Mouse (Mus musculus) stomach, embryonic 15.5 days (tissue): Measurements from ENCODE around the gene Cnot6. TPM values are rescaled to one million over a fixed set of nuclear protein-coding genes. Genes with fewer than 3 reads are reported as not detected.

ENCODE experiments used
- ATAC-seq: fragments of 200-750 bp; cut with Nextera tagmentation; 2 replicates; pipeline ENCODE4 v1.8.0; 2017; ENCODE audit warnings: low read depth, moderate number of reproducible peaks, moderate TSS enrichment; ENCODE audit not compliant: insufficient read depth, low FRiP score
- H3K27ac ChIP-seq: fragments of 300-500 bp; sonication (generic); 2 replicates; pipeline ENCODE4 v1.5.1; 2015; ENCODE audit warnings: mild to moderate bottlenecking, inconsistent platforms
- H3K27me3 ChIP-seq: fragments of 300-500 bp; sonication (generic); replicated peaks from 2 replicates; pipeline ENCODE4 v1.6.1; 2015; ENCODE audit warnings: inconsistent platforms
- H3K36me3 ChIP-seq: fragments of 300-500 bp; sonication (generic); 2 replicates; pipeline ENCODE4 v1.6.1; 2015; ENCODE audit warnings: inconsistent platforms
- H3K4me1 ChIP-seq: fragments of 300-500 bp; sonication (generic); 2 replicates; pipeline ENCODE4 v1.6.1; 2015; ENCODE audit warnings: inconsistent platforms
- H3K4me2 ChIP-seq: fragments of 300-500 bp; sonication (generic); 2 replicates; pipeline ENCODE4 v1.6.1; 2015; ENCODE audit warnings: mild to moderate bottlenecking, inconsistent platforms
- H3K4me3 ChIP-seq: fragments of 300-500 bp; sonication (generic); replicated peaks from 2 replicates; pipeline ENCODE4 v1.5.1; 2015; ENCODE audit warnings: inconsistent platforms
- H3K9ac ChIP-seq: fragments of 300-500 bp; sonication (generic); 2 replicates; pipeline ENCODE4 v1.6.1; 2015; ENCODE audit warnings: inconsistent platforms
- H3K9me3 ChIP-seq: fragments of 300-500 bp; sonication (generic); 2 replicates; pipeline ENCODE4 v1.6.1; 2016; ENCODE audit warnings: inconsistent platforms
- WGBS: fragments of 180-500 bp; shearing (Covaris S2); methylation state at CpG from one replicate; pipeline ENCODE4 v1.1.7; 2015; 5-methylcytosine and 5-hydroxymethylcytosine counted together
- polyA plus RNA-seq: library from polyadenylated mRNA; unstranded; fragments of >200 nt; fragmentation: Nextera tagmentation; extraction: Ambion mirVana; gene quantifications from 2 replicates; pipeline ENCODE4 v1.2.1, GENCODE M21; 2015

Cnot6 gene
- 47.6 and 49.2 TPM in 2 replicates for polyA plus RNA-seq

DNA sequence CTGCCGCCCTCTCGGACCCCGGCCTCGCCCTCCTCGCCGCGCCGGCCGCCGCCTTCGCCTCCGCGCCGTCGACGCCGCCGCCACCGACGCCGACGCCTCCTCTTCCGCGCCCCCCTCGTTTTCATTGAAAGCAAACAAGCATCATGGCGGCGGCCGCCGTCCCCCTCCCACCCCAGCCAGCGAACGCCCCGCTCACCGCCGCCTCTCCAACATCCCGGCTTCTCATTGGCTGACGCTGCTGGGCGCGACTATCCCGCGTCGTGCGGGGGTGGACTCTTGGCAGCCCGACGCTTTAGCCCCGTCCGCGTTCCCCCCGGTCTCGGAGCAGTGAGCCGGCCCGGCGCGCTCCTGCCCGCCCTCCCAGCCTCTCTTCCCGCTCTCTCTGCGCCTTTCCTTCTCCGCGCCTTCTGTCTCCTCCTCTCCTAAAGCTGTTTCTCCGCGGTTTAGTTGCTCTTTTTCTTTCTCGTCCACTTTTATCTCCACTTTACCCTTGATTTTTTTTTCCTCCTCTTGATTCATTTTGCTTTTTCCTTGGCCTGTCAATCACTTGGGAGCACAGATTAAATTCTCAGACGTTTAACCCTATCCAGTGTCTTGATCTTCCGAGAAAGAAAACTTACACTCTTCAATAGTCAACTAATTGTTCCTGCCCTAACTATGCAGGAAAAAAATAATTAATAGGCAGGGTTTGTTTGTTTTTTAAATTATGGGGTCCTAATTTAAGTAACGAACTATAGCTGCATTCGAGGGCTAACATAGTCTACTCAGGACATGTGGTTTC, at the start of gene Cnot6:
Gene Cnot6, minus strand, starts transcription at position 169 of the 781 bp plus-strand sequence.
- H3K9me3 ChIP-seq: no peaks in the 10 kb centered on the region
- WGBS: under 1% methylated on average over 62 of the region's 65 CpGs
- H3K36me3 ChIP-seq: no peaks in the 10 kb centered on the region
- H3K4me2 ChIP-seq: peak within 1 kb of the TSS; percentile 66
- no peaks in the 10 kb centered on the region for H3K27me3 ChIP-seq
- ATAC-seq: peak; percentile 96
- H3K9ac ChIP-seq: peak within 1 kb of the TSS; percentile 90
- H3K4me1 ChIP-seq: peaks cover 8% of the 10 kb centered on the region
- peak within 1 kb of the TSS; percentile 93 for H3K4me3 ChIP-seq
- H3K27ac ChIP-seq: peak within 1 kb of the TSS; percentile 94

DNA sequence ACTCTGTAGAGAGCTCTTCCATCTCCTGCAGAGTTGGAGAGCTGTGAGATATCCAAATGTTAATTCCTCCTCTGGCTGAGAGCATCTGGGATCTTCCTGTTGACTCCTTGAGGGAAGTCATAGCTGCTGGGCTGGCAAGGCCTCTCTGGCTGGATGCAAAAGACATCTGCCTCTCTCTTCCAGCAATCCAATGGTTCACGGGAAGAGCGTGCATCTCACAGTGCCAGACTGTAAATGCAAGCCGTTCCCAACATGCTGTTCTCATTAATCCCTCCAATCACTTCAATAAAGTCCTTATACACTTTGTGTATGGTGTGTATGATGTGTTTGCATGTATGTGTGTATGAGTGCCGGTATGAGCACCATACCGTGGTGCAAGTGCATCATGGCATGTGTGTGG, 48.6 kb upstream of the Cnot6 start:
- Histone ChIP-seq H3K9me3 (no peaks in the 10 kb centered on the region), H3K4me3 (no peak overlapping the region), H3K4me1 (peaks cover 3% of the 10 kb centered on the region; the same call in 1 of the 2 replicates), H3K4me2 (no peak overlapping the region), H3K27me3 (no peaks in the 10 kb centered on the region), H3K9ac (no peak overlapping the region), H3K27ac (no peak overlapping the region), H3K36me3 (no peaks in the 10 kb centered on the region)
- ATAC-seq: no peak
- 85% methylated on average over 5 of the region's 5 CpGs for WGBS

DNA sequence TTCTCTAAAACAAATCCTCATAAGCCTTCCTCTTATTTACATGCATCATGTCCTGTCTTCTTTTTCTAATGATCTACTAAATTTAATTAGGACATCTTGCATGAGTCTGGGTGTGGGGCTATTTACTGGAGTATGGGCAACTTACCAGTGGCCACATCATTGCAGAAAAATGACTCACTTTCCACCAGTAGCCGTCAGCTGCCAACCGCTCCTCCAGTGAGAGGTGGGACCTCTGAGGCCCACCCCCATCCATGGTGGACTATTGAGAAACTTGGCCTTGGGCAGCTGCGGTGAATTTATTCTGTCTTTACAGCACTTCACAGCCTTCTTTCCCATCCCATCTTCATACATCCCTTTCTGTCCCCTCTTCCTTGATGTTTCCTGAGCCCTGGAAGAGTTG, 45.6 kb upstream of the Cnot6 start:
- H3K36me3 ChIP-seq: no peaks in the 10 kb centered on the region
- H3K27me3 ChIP-seq: no peaks in the 10 kb centered on the region
- H3K4me2 ChIP-seq: no peak overlapping the region
- 81% methylated on average over 3 of the region's 3 CpGs for WGBS
- no peak overlapping the region for H3K4me3 ChIP-seq
- no peak overlapping the region for H3K27ac ChIP-seq
- H3K4me1 ChIP-seq: 0 out of 2 replicates have a peak, but pooled peaks cover 6% of the 10 kb centered on the region
- ATAC-seq: no peak
- no peak overlapping the region for H3K9ac ChIP-seq
- H3K9me3 ChIP-seq: no peaks in the 10 kb centered on the region

DNA sequence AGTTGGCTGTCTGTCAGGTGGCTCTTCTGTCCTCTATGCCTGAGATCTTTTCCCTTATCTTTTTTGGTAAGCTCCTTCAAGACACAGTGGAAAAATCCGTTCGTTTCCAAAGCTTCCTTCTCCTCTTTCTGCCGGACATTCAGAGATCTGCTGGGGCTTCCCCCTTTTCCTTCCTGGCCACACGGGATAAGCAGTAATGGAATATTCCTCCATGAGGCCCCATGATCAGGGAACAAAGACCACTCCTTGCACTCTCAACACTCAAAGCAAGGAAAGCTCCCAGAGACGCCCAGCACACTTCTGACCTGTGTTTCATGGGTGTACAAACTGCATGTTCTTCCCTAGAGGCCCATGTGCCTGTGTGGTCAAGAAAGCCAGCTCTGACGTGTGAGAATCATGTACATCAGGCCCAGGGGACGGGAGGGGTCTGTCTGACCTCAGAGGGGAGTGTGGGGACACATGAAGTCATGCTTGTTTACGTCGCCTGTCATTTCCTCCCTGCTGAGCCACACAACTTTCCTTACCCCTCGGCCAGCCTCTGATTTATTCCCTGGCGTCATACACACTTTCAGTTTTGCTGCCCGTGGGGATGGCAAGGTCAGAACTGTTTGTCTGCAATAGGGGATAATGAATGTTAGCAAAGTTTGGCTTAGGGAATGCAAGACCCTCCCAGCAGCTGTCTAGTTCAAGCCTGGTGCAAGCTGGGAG, 42.6 kb upstream of the Cnot6 start:
- H3K36me3 ChIP-seq: no peaks in the 10 kb centered on the region
- 0 out of 2 replicates have a peak, but pooled peaks cover 6% of the 10 kb centered on the region for H3K4me1 ChIP-seq
- peak; percentile 39; the same call in 1 of the 2 replicates for ATAC-seq
- H3K4me3 ChIP-seq: no peak overlapping the region
- peak overlapping the region; percentile 58; the same call in 1 of the 2 replicates for H3K27ac ChIP-seq
- 29% methylated on average over 12 of the region's 12 CpGs for WGBS
- H3K27me3 ChIP-seq: no peaks in the 10 kb centered on the region
- H3K4me2 ChIP-seq: no peak overlapping the region
- H3K9me3 ChIP-seq: no peaks in the 10 kb centered on the region
- no peak overlapping the region for H3K9ac ChIP-seq

DNA sequence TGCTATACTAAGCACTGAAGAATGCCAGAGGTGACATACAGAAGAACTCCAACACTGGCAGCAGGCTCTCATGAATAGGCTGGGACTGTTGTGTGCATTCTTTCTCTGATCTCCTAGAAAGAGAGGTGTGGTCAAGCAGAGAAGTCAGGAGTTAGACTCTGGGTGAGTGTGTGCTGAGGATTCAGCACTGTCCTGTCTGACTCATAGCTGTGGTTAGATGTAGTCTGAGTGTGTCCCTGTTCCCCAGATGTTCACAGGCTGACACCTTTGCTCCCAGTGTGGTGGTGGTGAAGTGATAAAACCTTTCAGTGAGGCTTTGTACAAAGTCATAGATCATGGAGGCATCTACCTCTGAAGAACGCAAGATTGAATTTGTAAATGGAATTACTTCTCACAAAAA, 34.2 kb upstream of the Cnot6 start:
- Histone ChIP-seq H3K9ac (no peak overlapping the region), H3K4me1 (no peaks in the 10 kb centered on the region), H3K27ac (no peak overlapping the region), H3K4me3 (no peak overlapping the region), H3K27me3 (no peaks in the 10 kb centered on the region), H3K36me3 (no peaks in the 10 kb centered on the region), H3K9me3 (no peaks in the 10 kb centered on the region), H3K4me2 (no peak overlapping the region)
- ATAC-seq: no peak
- 85% methylated on average over 1 of the region's 1 CpGs for WGBS

DNA sequence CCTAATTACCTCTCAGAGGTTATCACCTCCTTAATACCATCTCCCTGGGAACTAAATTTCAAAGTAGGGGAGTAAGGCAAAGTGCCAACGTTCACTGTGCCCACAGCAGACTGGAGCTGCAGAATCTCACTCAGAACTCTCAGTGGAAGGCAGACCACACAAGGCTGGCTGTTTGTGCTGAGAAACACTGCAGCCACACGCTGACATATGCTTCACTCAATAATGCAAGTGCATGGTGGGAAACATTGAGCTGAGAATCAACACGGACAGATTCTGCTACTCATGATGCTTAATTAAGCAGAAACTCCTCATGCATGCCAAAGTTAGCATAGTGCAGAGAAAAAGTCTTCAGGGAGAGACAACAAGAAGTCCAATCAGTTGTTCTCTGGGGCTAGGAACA, 33.3 kb upstream of the Cnot6 start:
- WGBS: 81% methylated on average over 3 of the region's 3 CpGs
- Histone ChIP-seq H3K4me2 (no peak overlapping the region), H3K27me3 (no peaks in the 10 kb centered on the region), H3K36me3 (no peaks in the 10 kb centered on the region), H3K4me1 (no peaks in the 10 kb centered on the region), H3K4me3 (no peak overlapping the region), H3K9me3 (no peaks in the 10 kb centered on the region), H3K27ac (no peak overlapping the region), H3K9ac (no peak overlapping the region)
- no peak for ATAC-seq

DNA sequence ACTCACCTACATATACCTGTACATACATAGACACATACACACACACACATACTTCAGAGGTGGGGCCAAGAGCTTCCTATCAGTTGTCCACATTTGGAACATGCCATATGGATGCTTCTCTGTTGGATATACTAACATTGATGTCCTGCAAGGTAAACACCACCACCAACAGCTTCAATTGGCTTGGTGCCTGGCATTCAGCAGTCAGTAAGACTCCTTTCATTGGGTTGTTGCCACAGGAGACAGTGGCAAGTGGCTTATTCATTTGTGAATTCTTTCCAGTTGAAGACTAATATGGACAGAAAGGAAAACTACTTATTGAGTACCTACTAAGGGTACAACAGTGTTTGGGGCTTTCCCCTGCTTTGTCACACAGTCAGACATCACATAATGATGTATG, 32.5 kb upstream of the Cnot6 start:
- Histone ChIP-seq H3K4me2 (no peak overlapping the region), H3K9me3 (no peaks in the 10 kb centered on the region), H3K27me3 (no peaks in the 10 kb centered on the region), H3K27ac (no peak overlapping the region), H3K9ac (no peak overlapping the region), H3K36me3 (no peaks in the 10 kb centered on the region), H3K4me3 (no peak overlapping the region), H3K4me1 (no peaks in the 10 kb centered on the region)
- ATAC-seq: no peak

DNA sequence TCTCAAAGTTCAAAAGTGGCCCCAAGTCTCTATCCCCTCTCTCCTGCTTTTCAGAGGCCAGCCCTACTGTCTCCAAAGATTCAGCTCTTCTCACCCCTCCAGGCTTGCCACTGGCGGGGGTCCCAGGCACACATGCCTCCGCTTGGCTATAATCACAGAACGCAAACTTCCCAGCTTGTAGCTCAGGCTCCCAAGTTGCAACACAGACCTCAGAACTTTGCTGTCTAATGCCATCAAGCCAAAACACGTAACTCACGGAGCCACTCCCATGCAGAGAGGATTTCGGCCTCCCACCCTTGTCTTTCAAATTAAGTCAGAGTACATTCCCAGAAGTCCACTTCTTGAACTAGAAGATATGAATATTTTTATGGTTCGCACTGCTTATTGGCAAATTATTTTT, 31.1 kb upstream of the Cnot6 start:
- WGBS: 88% methylated on average over 7 of the region's 7 CpGs
- H3K9me3 ChIP-seq: no peaks in the 10 kb centered on the region

DNA sequence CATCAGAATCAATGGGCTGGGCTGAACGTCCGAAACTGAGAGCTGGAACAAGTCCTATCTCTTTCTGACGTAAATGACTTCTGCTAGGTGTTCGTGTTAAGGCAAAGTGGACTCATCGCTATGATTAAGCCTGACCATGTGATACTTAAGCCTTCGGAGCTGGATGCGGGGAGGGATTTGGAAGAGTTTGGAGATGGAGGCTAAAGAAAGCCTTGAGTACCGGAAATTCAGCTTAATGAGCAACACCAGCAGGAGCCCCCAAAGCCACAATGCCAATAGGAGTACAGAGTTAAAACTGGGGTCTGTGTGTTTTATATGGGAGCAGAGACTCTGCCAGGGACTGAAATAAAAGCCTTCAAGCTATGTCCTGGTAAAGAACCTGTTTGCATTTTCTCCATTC, 29.7 kb upstream of the Cnot6 start:
- Histone ChIP-seq H3K27ac (no peak overlapping the region), H3K9me3 (no peaks in the 10 kb centered on the region), H3K4me2 (no peak overlapping the region), H3K27me3 (no peaks in the 10 kb centered on the region), H3K9ac (no peak overlapping the region), H3K4me3 (no peak overlapping the region), H3K36me3 (no peaks in the 10 kb centered on the region), H3K4me1 (no peaks in the 10 kb centered on the region)
- WGBS: 73% methylated on average over 8 of the region's 8 CpGs
- no peak for ATAC-seq

More for the DNA sequence above, 31.1 kb upstream of the Cnot6 start:
- Histone ChIP-seq H3K4me1 (no peaks in the 10 kb centered on the region), H3K36me3 (no peaks in the 10 kb centered on the region), H3K4me2 (no peak overlapping the region), H3K4me3 (no peak overlapping the region), H3K27ac (no peak overlapping the region), H3K9ac (no peak overlapping the region), H3K27me3 (no peaks in the 10 kb centered on the region)
- ATAC-seq: no peak

DNA sequence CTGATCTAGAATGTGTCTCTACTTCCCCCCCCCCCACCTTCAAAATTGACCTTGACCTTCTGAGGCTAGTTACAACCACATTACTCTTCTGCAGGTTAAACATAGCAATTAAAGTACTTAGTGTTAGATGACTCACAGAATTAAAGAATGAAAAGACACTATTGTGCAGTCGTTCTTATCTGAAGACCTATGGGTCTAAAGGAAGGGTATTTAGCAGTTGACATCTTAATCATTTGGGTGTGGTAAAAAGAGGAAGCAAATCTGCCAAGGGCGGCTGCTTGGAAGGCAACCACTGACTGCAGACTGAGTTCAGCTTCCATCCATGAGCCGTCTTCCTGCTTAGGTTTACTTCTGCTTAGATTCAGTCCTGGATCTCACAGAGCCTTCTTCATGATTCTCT, 27.3 kb upstream of the Cnot6 start:
- H3K9me3 ChIP-seq: no peaks in the 10 kb centered on the region
- 43% methylated on average over 3 of the region's 3 CpGs for WGBS
- H3K4me2 ChIP-seq: no peak overlapping the region
- H3K27me3 ChIP-seq: no peaks in the 10 kb centered on the region
- no peaks in the 10 kb centered on the region for H3K36me3 ChIP-seq
- ATAC-seq: no peak
- H3K27ac ChIP-seq: no peak overlapping the region
- no peak overlapping the region for H3K4me3 ChIP-seq
- H3K4me1 ChIP-seq: no peaks in the 10 kb centered on the region
- H3K9ac ChIP-seq: no peak overlapping the region

DNA sequence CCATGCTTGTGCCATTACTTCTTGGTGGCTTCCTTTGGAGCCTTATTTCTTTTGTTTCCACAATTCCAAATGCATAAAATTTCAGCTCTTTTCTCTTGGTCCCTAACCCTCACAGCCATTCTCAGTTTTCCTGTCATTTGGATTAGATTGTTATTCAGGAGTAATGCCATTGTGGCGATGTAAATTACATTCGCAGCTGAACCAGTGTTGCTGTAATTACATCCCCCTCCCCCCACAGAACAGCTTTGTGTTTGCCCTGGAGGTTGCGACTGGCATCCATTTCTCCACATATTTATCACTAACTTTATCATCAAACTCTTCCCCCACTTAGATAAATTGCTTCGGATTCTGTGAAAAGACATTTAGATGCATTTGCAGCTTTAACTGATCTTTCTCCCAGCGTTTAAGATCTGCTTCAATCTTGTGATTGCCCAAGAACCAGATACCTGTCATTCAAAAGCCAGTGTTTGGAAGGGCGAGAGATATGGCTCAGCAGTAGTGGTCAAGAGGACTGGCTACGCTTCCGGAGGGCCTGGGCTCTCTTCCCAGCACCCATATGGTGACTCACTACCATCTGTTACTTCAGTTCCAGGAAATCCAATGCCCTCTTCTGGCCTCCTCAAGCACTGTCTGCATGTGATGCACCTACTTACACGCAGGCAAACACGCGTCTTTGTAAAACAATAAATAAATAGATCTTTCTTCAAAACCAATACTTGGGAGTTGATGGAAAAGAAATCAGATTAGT, 26.3 kb upstream of the Cnot6 start:
- WGBS: 75% methylated on average over 11 of the region's 11 CpGs
- H3K27me3 ChIP-seq: no peaks in the 10 kb centered on the region
- no peaks in the 10 kb centered on the region for H3K9me3 ChIP-seq
- ATAC-seq: no peak
- H3K4me1 ChIP-seq: no peaks in the 10 kb centered on the region
- H3K36me3 ChIP-seq: no peaks in the 10 kb centered on the region
- no peak overlapping the region for H3K9ac ChIP-seq
- no peak overlapping the region for H3K4me3 ChIP-seq
- H3K27ac ChIP-seq: no peak overlapping the region
- H3K4me2 ChIP-seq: no peak overlapping the region

DNA sequence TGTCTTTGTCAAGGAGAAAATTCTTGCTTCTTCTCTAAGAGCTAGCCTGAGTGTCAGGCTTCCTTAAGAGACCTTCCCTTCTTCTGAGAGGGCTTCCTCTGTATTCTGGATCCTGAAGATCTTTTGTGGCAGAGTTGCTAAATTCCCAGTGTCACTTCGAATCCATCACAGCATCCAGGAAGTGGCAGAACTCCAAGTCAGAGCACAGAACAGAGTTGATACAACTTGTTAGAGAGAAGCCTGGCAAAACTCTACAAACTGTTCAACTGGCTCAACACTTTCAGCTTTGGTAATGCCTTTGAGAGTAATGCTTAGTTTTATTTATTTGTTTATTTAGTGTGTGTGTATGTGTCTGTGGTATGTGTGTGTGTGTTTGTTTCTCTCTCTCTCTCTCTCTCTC, 25.1 kb upstream of the Cnot6 start:
- H3K27me3 ChIP-seq: no peaks in the 10 kb centered on the region
- H3K9me3 ChIP-seq: no peaks in the 10 kb centered on the region
- WGBS: 41% methylated on average over 1 of the region's 1 CpGs
- H3K9ac ChIP-seq: no peak overlapping the region
- H3K27ac ChIP-seq: no peak overlapping the region
- no peak overlapping the region for H3K4me2 ChIP-seq
- ATAC-seq: no peak
- H3K4me1 ChIP-seq: no peaks in the 10 kb centered on the region
- H3K4me3 ChIP-seq: no peak overlapping the region
- no peaks in the 10 kb centered on the region for H3K36me3 ChIP-seq
